Mouse (Mus musculus) stomach, embryonic 14.5 days (tissue): Measurements from ENCODE around the gene Olfr776. TPM values are rescaled to one million over a fixed set of nuclear protein-coding genes. Genes with fewer than 3 reads are reported as not detected.
"Not testable (repeated sequence)": the region's sequence is repeated elsewhere in the genome, so short reads cannot be mapped to it uniquely, and the experiment has no call there.

ENCODE experiments used
- ATAC-seq: fragments of 200-750 bp; cut with Nextera tagmentation; 2 replicates; pipeline ENCODE4 v1.8.0; 2017; ENCODE audit warnings: low read depth, moderate TSS enrichment; ENCODE audit not compliant: insufficient number of reproducible peaks, insufficient read depth, low FRiP score
- H3K27ac ChIP-seq: fragments of 300-500 bp; sonication (generic); 2 replicates; pipeline ENCODE4 v1.5.1; 2014; ENCODE audit warnings: mild to moderate bottlenecking, low read length, moderate library complexity, mixed read lengths
- H3K27me3 ChIP-seq: fragments of 300-500 bp; sonication (generic); 2 replicates; pipeline ENCODE4 v1.6.1; 2014; ENCODE audit warnings: low read length, control low read depth, mixed read lengths; ENCODE audit not compliant: control insufficient read depth, insufficient read depth
- H3K36me3 ChIP-seq: fragments of 300-500 bp; sonication (generic); 2 replicates; pipeline ENCODE4 v1.6.1; 2014; ENCODE audit warnings: mild to moderate bottlenecking, control low read depth, low read length, moderate library complexity, mixed read lengths; ENCODE audit not compliant: control insufficient read depth, insufficient read depth
- H3K4me1 ChIP-seq: fragments of 300-500 bp; sonication (generic); 2 replicates; pipeline ENCODE4 v1.6.1; 2014; ENCODE audit warnings: low read length, control low read depth, mixed read lengths; ENCODE audit not compliant: control insufficient read depth, insufficient read depth
- H3K4me2 ChIP-seq: fragments of 300-500 bp; sonication (generic); replicated peaks from 2 replicates; pipeline ENCODE4 v1.6.1; 2014; ENCODE audit warnings: low read depth, low read length, control low read depth
- H3K4me3 ChIP-seq: fragments of 300-500 bp; sonication (generic); 2 replicates; pipeline ENCODE4 v1.5.1; 2014; ENCODE audit warnings: low read depth, low read length, control low read depth
- H3K9ac ChIP-seq: fragments of 300-500 bp; sonication (generic); replicated peaks from 2 replicates; pipeline ENCODE4 v1.6.1; 2014; ENCODE audit warnings: low read depth, mild to moderate bottlenecking, control low read depth, low read length, moderate library complexity, mixed read lengths
- H3K9me3 ChIP-seq: fragments of 300-500 bp; sonication (generic); 2 replicates; pipeline ENCODE4 v1.6.1; 2016; ENCODE audit warnings: low read depth, low read length, control low read depth; ENCODE audit not compliant: control insufficient read depth
- WGBS: fragments of 180-500 bp; shearing (Covaris S2); extraction: QIAGEN DNeasy Blood & Tissue Kit; methylation state at CpG from one replicate; pipeline ENCODE4 v1.1.7; 2014; 5-methylcytosine and 5-hydroxymethylcytosine counted together
- polyA plus RNA-seq: library from polyadenylated mRNA; unstranded; fragments of >200 nt; fragmentation: Nextera tagmentation; extraction: Ambion mirVana; gene quantifications from 2 replicates; pipeline ENCODE4 v1.2.1, GENCODE M21; 2014

Gene Olfr776
- not detected in 2 replicates for polyA plus RNA-seq

- no peaks in the 10 kb centered on the region for H3K36me3 ChIP-seq
- ATAC-seq, result no peak
- H3K27ac ChIP-seq, result no peak within 1 kb of the TSS
- no peak within 1 kb of the TSS for H3K4me3 ChIP-seq
- H3K9me3 ChIP-seq, result no peaks in the 10 kb centered on the region
- H3K9ac ChIP-seq, result no peak within 1 kb of the TSS
- H3K27me3 ChIP-seq, result no peaks in the 10 kb centered on the region
- H3K4me1 ChIP-seq, result no peaks in the 10 kb centered on the region
- no peak within 1 kb of the TSS for H3K4me2 ChIP-seq
Measured at GRCm38 (mm10) chr10:129258827-129259226, at the start of gene Olfr776. Gene Olfr776, plus strand, starts transcription at chr10:129259127.

- ATAC-seq, result no peak
- Histone ChIP-seq H3K27ac (no peak overlapping the region), H3K9ac (no peak overlapping the region), H3K9me3 (no peaks in the 10 kb centered on the region), H3K4me2 (no peak overlapping the region), H3K36me3 (no peaks in the 10 kb centered on the region), H3K4me3 (no peak overlapping the region), H3K27me3 (no peaks in the 10 kb centered on the region), H3K4me1 (no peaks in the 10 kb centered on the region)
- WGBS, result 81% methylated on average over 1 of the region's 1 CpGs
Measured at GRCm38 (mm10) chr10:129230737-129231136, 28.2 kb upstream of the Olfr776 start.

- no peak within 1 kb of the TSS for H3K27ac ChIP-seq
- H3K4me3 ChIP-seq, result no peak within 1 kb of the TSS
- H3K27me3 ChIP-seq, result no peaks in the 10 kb centered on the region
- no peak within 1 kb of the TSS for H3K4me2 ChIP-seq
- no peaks in the 10 kb centered on the region for H3K36me3 ChIP-seq
- no peak for ATAC-seq
- H3K9ac ChIP-seq, result no peak within 1 kb of the TSS
- no peaks in the 10 kb centered on the region for H3K4me1 ChIP-seq
- H3K9me3 ChIP-seq, result no peaks in the 10 kb centered on the region
- WGBS, result 64% methylated on average over 2 of the region's 2 CpGs
Measured at GRCm38 (mm10) chr10:129235904-129236303, 23.0 kb upstream of the Olfr776 start, which contains the start of gene Olfr774. Gene Olfr774, plus strand, starts transcription at chr10:129236204.

- no peaks in the 10 kb centered on the region for H3K27me3 ChIP-seq
- no peak within 1 kb of the TSS for H3K27ac ChIP-seq
- H3K36me3 ChIP-seq, result no peaks in the 10 kb centered on the region
- no peaks in the 10 kb centered on the region for H3K9me3 ChIP-seq
- no peak within 1 kb of the TSS for H3K4me2 ChIP-seq
- H3K4me1 ChIP-seq, result no peaks in the 10 kb centered on the region
- 61% methylated on average over 3 of the region's 3 CpGs for WGBS
- H3K4me3 ChIP-seq, result no peak within 1 kb of the TSS
- no peak for ATAC-seq
- no peak within 1 kb of the TSS for H3K9ac ChIP-seq
Measured at GRCm38 (mm10) chr10:129248112-129248511, 10.8 kb upstream of the Olfr776 start, which contains the start of gene Olfr775. Gene Olfr775, plus strand, starts transcription at chr10:129248412.

- H3K4me1 ChIP-seq, result no peaks in the 10 kb centered on the region
- 78% methylated on average over 2 of the region's 2 CpGs for whole genome bisulfite sequencing
- no peaks in the 10 kb centered on the region for H3K9me3 ChIP-seq
- ATAC-seq, result no peak
- H3K27ac ChIP-seq, result no peak within 1 kb of the TSS
- H3K4me3 ChIP-seq, result no peak within 1 kb of the TSS
- H3K4me2 ChIP-seq, result no peak within 1 kb of the TSS
- H3K9ac ChIP-seq, result no peak within 1 kb of the TSS
- no peaks in the 10 kb centered on the region for H3K36me3 ChIP-seq
- no peaks in the 10 kb centered on the region for H3K27me3 ChIP-seq
Measured at GRCm38 (mm10) chr10:129271081-129271535, 12.2 kb downstream of the Olfr776 start, which contains the start of gene Olfr777. Gene Olfr777, minus strand, starts transcription at chr10:129271485.

GRCm38 (mm10) chr10:129312973-129313372 lies 54.0 kb downstream of the Olfr776 start:
- not testable (repeated sequence) for H3K9ac ChIP-seq, H3K27ac ChIP-seq, H3K4me1 ChIP-seq, H3K27me3 ChIP-seq, H3K9me3 ChIP-seq, H3K4me2 ChIP-seq, H3K36me3 ChIP-seq, ATAC-seq, H3K4me3 ChIP-seq
- 48% methylated on average over 1 of the region's 1 CpGs for WGBS

GRCm38 (mm10) chr10:129313521-129313920 lies 54.6 kb downstream of the Olfr776 start:
- not testable (repeated sequence) for H3K9me3 ChIP-seq, H3K9ac ChIP-seq, H3K4me1 ChIP-seq, H3K4me2 ChIP-seq, ATAC-seq, H3K36me3 ChIP-seq, H3K27ac ChIP-seq, H3K27me3 ChIP-seq, H3K4me3 ChIP-seq
- no CpG with 5 or more reads among the region's 1 CpGs for WGBS

Other genes with a start within 250 kb of the Olfr776 start
- gene Olfr763, start 248.3 kb upstream of the Olfr776 start, polyA plus RNA-seq, result not detected in 2 replicates
- gene Olfr764-ps1, start 219.2 kb upstream of the Olfr776 start, polyA plus RNA-seq, result not detected in 2 replicates
- gene Olfr765, start 209.1 kb upstream of the Olfr776 start, polyA plus RNA-seq, result not detected in 2 replicates
- not detected in 2 replicates for gene Olfr766-ps1, start 190.2 kb upstream of the Olfr776 start, polyA plus RNA-seq
- not detected in 2 replicates for gene Olfr767, start 176.2 kb upstream of the Olfr776 start, polyA plus RNA-seq
- gene Olfr768, start 159.8 kb upstream of the Olfr776 start, polyA plus RNA-seq, result not detected in 2 replicates
- not detected in 2 replicates for gene Olfr769, start 141.3 kb upstream of the Olfr776 start, polyA plus RNA-seq
- gene Olfr770, start 120.1 kb upstream of the Olfr776 start, polyA plus RNA-seq, result not detected in 2 replicates
- gene Olfr771, start 94.4 kb upstream of the Olfr776 start, polyA plus RNA-seq, result not detected in 2 replicates
- not detected in 2 replicates for gene Olfr772, start 81.2 kb upstream of the Olfr776 start, polyA plus RNA-seq
- gene Olfr773, start 71.7 kb upstream of the Olfr776 start, polyA plus RNA-seq, result not detected in 2 replicates
- not detected in 2 replicates for gene Olfr774, start 22.9 kb upstream of the Olfr776 start, polyA plus RNA-seq
- gene Olfr775, start 10.7 kb upstream of the Olfr776 start, polyA plus RNA-seq, result not detected in 2 replicates
- gene Olfr777, start 12.4 kb downstream of the Olfr776 start, polyA plus RNA-seq, result not detected in 2 replicates
- not detected in 2 replicates for gene Olfr780, start 59.0 kb downstream of the Olfr776 start, polyA plus RNA-seq
- gene Olfr781, start 69.7 kb downstream of the Olfr776 start, polyA plus RNA-seq, result not detected in 2 replicates
- not detected in 2 replicates for gene Olfr782, start 89.7 kb downstream of the Olfr776 start, polyA plus RNA-seq
- 0.10 and 0.17 TPM in 2 replicates for gene Olfr784, start 125.0 kb downstream of the Olfr776 start, polyA plus RNA-seq
- not detected in 2 replicates for gene Olfr785, start 146.3 kb downstream of the Olfr776 start, polyA plus RNA-seq
- gene Olfr786, start 168.2 kb downstream of the Olfr776 start, polyA plus RNA-seq, result not detected in 2 replicates
- gene Olfr787, start 202.7 kb downstream of the Olfr776 start, polyA plus RNA-seq, result not detected in 2 replicates
- gene Olfr788, start 211.9 kb downstream of the Olfr776 start, polyA plus RNA-seq, result not detected in 2 replicates
- gene Olfr789, start 225.6 kb downstream of the Olfr776 start, polyA plus RNA-seq, result not detected in 2 replicates
- gene Olfr790, start 239.4 kb downstream of the Olfr776 start, polyA plus RNA-seq, result not detected in 2 replicates